Mouse (Mus musculus) neural tube, embryonic 14.5 days (tissue): ENCODE data around the gene Dst. TPM values are rescaled to one million over a fixed set of nuclear protein-coding genes. Genes with fewer than 3 reads are reported as not detected.

Experiments used
- ATAC-seq: fragments of 200-750 bp; cut with Nextera tagmentation; 2 replicates; pipeline ENCODE4 v1.8.0; 2017; ENCODE audit warnings: low read depth, mild to moderate bottlenecking, moderate TSS enrichment, moderate library complexity
- H3K27ac ChIP-seq: fragments of 300-500 bp; sonication (generic); 2 replicates; pipeline ENCODE4 v1.5.1; 2014; ENCODE audit warnings: low read depth, mild to moderate bottlenecking, control low read depth, low read length, moderate library complexity, mixed read lengths
- H3K27me3 ChIP-seq: fragments of 300-500 bp; sonication (generic); 2 replicates; pipeline ENCODE4 v1.6.1; 2014; ENCODE audit warnings: low read length; ENCODE audit not compliant: control insufficient read depth, insufficient read depth
- H3K36me3 ChIP-seq: fragments of 300-500 bp; sonication (generic); 2 replicates; pipeline ENCODE4 v1.6.1; 2014; ENCODE audit warnings: low read length, mixed read lengths; ENCODE audit not compliant: control insufficient read depth, insufficient read depth
- H3K4me1 ChIP-seq: fragments of 300-500 bp; sonication (generic); 2 replicates; pipeline ENCODE4 v1.6.1; 2014; ENCODE audit warnings: low read length; ENCODE audit not compliant: control insufficient read depth, insufficient read depth
- H3K4me2 ChIP-seq: fragments of 300-500 bp; sonication (generic); 2 replicates; pipeline ENCODE4 v1.6.1; 2014; ENCODE audit warnings: mild to moderate bottlenecking, low read depth, low read length, control low read depth
- H3K4me3 ChIP-seq: fragments of 300-500 bp; sonication (generic); 2 replicates; pipeline ENCODE4 v1.5.1; 2014; ENCODE audit warnings: low read depth, low read length, control low read depth, mixed read lengths
- H3K9ac ChIP-seq: fragments of 300-500 bp; sonication (generic); replicated peaks from 2 replicates; pipeline ENCODE4 v1.6.1; 2014; ENCODE audit warnings: low read depth, mild to moderate bottlenecking, control low read depth, low read length, mixed read lengths
- H3K9me3 ChIP-seq: fragments of 300-500 bp; sonication (generic); 2 replicates; pipeline ENCODE4 v1.6.1; 2016; ENCODE audit warnings: low read length; ENCODE audit not compliant: control insufficient read depth
- WGBS: fragments of 180-500 bp; shearing (Covaris S2); extraction: QIAGEN DNeasy Blood & Tissue Kit; methylation state at CpG from one replicate; pipeline ENCODE4 v1.1.7; 2014; 5-methylcytosine and 5-hydroxymethylcytosine counted together
- polyA plus RNA-seq: library from polyadenylated mRNA; unstranded; fragments of >200 nt; fragmentation: Nextera tagmentation; extraction: Ambion mirVana; gene quantifications from 2 replicates; pipeline ENCODE4 v1.2.1, GENCODE M21; 2014

The Dst gene
- polyA plus RNA-seq, 1 experiment from 2014 or later, result 66.8 TPM

DNA sequence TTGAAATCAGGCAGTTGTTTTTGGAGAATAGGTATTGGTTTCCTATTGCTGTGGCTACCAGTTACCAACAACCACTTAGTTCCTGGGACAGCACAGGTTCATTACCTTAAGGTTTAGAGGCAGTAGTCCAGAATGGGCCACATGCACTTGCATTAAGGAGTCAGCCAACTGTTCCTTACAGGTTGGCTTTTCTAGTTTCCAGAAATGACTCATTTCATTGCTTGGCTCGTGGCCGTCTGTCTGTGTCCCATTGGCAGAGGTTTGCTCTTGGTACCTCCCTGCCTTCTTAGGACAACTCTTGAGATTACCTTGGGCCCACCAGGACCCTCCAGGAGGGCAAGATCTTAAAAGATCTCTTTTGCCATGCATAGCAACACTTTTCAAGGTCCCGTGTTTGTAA, 125.9 kb downstream of the Dst start:
- ATAC-seq, result no peak
- Histone ChIP-seq H3K27me3 (no peaks in the 10 kb centered on the region), H3K4me1 (no peaks in the 10 kb centered on the region), H3K36me3 (no peaks in the 10 kb centered on the region), H3K9ac (no peak overlapping the region), H3K9me3 (no peaks in the 10 kb centered on the region), H3K4me3 (no peak overlapping the region), H3K4me2 (no peak overlapping the region), H3K27ac (no peak overlapping the region)
- WGBS, result 93% methylated on average over 3 of the region's 3 CpGs

DNA sequence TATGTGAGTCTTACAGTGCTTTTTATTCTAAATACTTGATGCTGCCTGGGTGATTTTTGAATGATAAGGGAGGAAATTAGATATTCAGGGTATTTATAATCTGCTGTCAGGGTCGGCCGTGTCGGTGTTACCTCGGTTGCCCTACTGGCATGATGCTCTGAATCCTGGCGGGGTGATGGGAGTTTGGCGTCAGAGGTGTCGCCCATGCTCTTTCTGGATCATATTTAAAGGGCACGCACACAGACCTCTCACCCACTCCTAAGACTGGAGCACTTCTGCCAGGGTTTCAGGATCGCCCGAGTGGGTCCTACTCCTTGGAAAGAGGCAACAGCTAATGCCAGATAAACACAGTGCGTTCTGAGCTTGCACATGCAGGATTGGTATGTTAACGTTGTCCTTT, 128.1 kb downstream of the Dst start:
- H3K27me3 ChIP-seq, result no peaks in the 10 kb centered on the region
- WGBS, result 93% methylated on average over 12 of the region's 12 CpGs
- H3K36me3 ChIP-seq, result no peaks in the 10 kb centered on the region
- H3K27ac ChIP-seq, result no peak overlapping the region
- no peak overlapping the region for H3K4me3 ChIP-seq
- no peak overlapping the region for H3K9ac ChIP-seq
- no peaks in the 10 kb centered on the region for H3K9me3 ChIP-seq
- no peak overlapping the region for H3K4me2 ChIP-seq
- no peak for ATAC-seq
- no peaks in the 10 kb centered on the region for H3K4me1 ChIP-seq

DNA sequence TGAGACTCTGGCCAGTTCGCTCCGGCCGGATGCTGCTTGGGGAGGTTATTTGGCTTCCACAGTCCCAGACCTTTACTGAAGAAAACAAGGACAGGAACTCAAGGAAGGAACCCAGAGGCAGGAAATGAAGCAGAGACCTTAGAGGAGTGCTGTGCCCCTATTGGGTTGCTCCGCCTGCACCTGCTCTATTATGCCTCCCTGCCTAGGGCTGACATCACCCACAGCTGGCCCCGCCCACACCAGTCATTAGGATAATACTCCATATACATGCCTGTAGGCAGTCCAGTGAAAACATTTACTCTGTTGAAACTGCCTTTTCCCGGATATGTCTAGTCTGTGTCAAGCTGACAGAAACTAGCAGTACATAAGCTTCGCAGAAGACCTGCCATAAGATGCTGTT, 130.5 kb downstream of the Dst start:
- H3K27me3 ChIP-seq, result no peaks in the 10 kb centered on the region
- 90% methylated on average over 7 of the region's 7 CpGs for WGBS
- no peaks in the 10 kb centered on the region for H3K4me1 ChIP-seq
- no peak overlapping the region for H3K4me3 ChIP-seq
- no peak overlapping the region for H3K4me2 ChIP-seq
- ATAC-seq, result no peak
- no peaks in the 10 kb centered on the region for H3K36me3 ChIP-seq
- no peak overlapping the region for H3K27ac ChIP-seq
- H3K9me3 ChIP-seq, result no peaks in the 10 kb centered on the region
- H3K9ac ChIP-seq, result no peak overlapping the region

DNA sequence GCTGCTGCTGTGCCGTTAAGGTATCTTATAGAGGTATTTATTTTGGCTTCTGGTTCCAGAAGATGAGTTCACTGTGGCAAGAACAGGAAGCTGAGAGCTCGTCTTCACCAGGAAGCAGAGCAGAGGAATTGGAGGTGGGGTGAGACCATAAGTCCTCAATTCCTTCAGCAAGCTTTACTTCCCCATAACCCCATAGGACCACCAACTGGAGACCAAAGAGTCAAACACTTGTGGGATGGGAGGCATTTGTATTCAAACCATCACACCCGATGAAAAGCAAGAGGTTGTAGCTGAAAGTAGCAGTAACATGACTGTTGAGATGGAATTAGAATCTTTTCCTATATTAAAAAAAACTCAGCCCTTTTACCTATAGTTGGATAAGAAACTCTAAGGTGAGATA, 132.0 kb downstream of the Dst start:
- Histone ChIP-seq H3K4me1 (no peaks in the 10 kb centered on the region), H3K9me3 (no peaks in the 10 kb centered on the region), H3K27me3 (no peaks in the 10 kb centered on the region), H3K36me3 (no peaks in the 10 kb centered on the region), H3K9ac (no peak overlapping the region), H3K4me2 (no peak overlapping the region), H3K4me3 (no peak overlapping the region), H3K27ac (no peak overlapping the region)
- 63% methylated on average over 3 of the region's 3 CpGs for WGBS
- ATAC-seq, result no peak

DNA sequence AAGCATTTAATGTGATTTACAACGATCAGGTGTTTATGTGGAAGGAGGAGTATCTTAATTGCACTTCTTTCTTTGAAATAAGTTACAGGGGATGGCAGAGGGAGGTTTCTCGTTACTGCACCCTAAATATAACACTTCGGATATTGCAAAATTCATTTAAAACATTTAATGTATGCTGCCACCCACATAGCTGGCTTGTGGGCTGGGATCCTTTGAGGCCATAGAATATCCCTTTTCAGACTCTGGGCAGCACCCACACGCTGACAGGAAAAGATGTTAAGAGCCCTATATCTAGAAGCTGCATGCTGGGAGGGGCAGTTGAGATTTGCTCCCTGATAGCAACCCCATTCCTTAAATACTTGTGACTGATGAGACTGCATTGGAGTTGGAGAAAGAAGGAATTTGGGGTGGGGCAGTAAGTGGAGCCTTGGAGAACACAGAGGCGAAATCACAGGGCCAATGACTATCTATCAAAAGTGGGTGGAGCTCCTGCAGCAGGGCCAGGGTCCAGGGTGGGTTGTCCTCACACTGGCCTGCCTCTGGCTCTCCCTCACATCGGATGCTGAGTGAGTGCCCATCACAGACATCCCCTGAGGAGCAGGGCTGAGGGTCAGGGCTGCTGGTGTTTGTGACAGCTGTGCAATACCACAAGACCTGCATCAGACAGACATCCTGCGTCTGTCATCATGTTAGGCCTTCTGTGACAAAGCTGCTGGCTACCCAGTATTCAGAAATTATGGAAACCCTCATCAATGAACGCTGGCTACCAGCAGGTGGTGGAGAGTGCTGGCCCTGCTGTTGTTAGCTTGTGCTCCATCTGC, 133.1 kb downstream of the Dst start:
- Histone ChIP-seq H3K9me3 (no peaks in the 10 kb centered on the region), H3K4me1 (no peaks in the 10 kb centered on the region), H3K27me3 (no peaks in the 10 kb centered on the region), H3K9ac (no peak overlapping the region), H3K36me3 (no peaks in the 10 kb centered on the region), H3K4me3 (no peak overlapping the region), H3K27ac (no peak overlapping the region), H3K4me2 (no peak overlapping the region)
- 31% methylated on average over 8 of the region's 8 CpGs for WGBS
- peak; percentile 53; the same call in 1 of the 2 replicates for ATAC-seq

DNA sequence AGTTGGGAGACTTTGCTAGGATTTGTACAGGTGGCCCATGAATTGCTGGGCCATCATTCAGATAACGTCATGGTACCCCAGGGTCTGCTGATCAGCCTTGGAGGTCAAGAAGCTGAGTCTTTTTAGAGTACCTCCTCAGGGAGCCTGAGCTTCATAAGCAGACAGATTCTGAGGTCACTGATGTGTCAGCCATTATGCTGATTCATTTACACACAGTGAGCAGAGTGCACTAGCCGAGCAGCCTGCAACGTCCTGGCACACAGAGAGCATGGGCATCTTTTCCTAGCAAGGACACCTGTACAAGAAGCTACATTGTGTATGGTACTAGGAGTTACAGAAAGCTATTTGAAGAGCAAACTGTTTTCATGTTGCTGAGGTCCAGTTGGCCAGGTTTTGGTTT, 134.3 kb downstream of the Dst start:
- no peak for ATAC-seq
- 0 out of 2 replicates have a peak, but pooled peaks cover 4% of the 10 kb centered on the region for H3K4me1 ChIP-seq
- H3K4me3 ChIP-seq, result no peak overlapping the region
- no peaks in the 10 kb centered on the region for H3K27me3 ChIP-seq
- no peak overlapping the region for H3K27ac ChIP-seq
- H3K9me3 ChIP-seq, result no peaks in the 10 kb centered on the region
- 18% methylated on average over 3 of the region's 3 CpGs for WGBS
- no peak overlapping the region for H3K9ac ChIP-seq
- no peaks in the 10 kb centered on the region for H3K36me3 ChIP-seq
- no peak overlapping the region for H3K4me2 ChIP-seq

DNA sequence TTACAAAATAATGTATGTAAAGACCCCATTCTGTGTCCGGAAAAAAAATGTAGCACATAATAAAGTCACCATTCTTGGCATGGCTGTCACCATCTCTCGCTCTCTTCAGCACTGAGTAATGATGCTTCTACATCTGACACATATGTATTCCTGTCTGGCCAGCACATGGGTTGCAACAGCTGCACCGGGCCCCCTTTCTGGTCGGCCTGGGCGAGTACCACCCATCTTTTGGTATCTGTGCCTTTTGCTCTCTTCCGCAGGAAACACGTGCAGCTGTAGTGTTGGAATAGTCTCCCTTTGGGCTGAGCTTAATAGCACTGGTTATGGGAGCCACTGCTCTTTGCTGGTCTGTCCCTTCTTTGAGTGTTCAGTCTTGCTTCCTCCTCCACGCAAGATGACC, 135.3 kb downstream of the Dst start:
- no peak overlapping the region for H3K27ac ChIP-seq
- ATAC-seq, result no peak
- no peaks in the 10 kb centered on the region for H3K27me3 ChIP-seq
- 0 out of 2 replicates have a peak, but pooled peaks cover 5% of the 10 kb centered on the region for H3K4me1 ChIP-seq
- H3K36me3 ChIP-seq, result no peaks in the 10 kb centered on the region
- H3K9me3 ChIP-seq, result no peaks in the 10 kb centered on the region
- no peak overlapping the region for H3K4me3 ChIP-seq
- 76% methylated on average over 8 of the region's 8 CpGs for WGBS
- no peak overlapping the region for H3K9ac ChIP-seq
- H3K4me2 ChIP-seq, result no peak overlapping the region

DNA sequence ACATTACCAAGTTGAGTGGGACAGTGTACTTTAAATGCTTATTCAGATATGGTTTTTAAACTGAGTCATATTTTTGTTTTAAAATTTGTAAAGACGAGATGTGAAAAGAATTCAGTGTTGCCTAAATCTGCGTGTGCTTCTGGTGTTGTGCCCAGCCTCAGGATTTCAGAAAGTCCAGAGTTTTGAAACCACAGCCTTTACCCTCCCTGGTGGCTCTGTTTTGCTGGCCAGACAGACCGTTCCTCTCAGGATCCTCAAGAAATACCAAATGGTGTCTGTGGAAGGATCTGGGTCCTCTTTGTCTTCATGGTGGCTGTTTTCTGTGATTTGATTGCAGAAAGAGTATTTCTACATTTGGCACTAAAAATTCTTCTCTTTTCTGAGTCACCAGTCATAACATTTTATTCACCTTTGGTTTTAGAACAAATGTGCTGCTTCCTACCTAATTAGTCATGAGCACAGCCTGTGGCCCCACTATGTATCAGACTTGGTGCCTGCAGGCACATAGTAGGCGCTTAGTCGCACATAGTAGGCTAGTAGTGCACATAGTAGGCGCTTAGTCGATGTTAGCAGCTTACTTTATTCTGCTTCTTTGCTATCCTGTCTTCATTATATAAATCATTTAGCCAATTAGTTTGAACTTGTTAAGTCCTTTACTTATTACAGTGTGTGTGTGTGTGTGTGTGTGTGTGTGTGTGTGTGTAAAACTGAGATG, 136.0 kb downstream of the Dst start:
- Histone ChIP-seq H3K4me3 (no peak overlapping the region), H3K36me3 (no peaks in the 10 kb centered on the region), H3K27ac (no peak overlapping the region), H3K4me1 (0 out of 2 replicates have a peak, but pooled peaks cover 5% of the 10 kb centered on the region), H3K27me3 (no peaks in the 10 kb centered on the region), H3K9me3 (no peaks in the 10 kb centered on the region), H3K9ac (no peak overlapping the region), H3K4me2 (no peak overlapping the region)
- WGBS, result 91% methylated on average over 7 of the region's 7 CpGs
- no peak for ATAC-seq

DNA sequence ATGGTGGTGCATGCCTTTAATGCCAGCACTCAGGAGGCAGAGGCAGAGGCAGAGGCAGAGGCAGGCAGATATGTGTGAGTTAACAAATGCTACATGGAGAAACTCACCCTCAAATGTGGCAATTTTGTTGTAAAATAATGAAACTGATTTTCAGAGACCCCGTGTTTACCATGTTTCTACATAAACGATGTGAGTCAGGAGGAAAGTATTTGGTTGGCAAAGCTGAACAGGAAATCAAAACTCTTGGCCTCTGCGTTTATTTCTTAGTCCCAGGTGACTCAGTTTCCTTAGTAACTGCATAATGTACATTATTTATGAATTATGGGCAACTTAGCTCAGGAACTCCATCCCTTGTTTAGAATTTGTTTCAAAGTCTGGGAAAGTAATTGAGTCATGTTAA, 136.7 kb downstream of the Dst start:
- Histone ChIP-seq H3K9ac (no peak overlapping the region), H3K4me1 (0 out of 2 replicates have a peak, but pooled peaks cover 5% of the 10 kb centered on the region), H3K9me3 (no peaks in the 10 kb centered on the region), H3K4me2 (no peak overlapping the region), H3K27ac (no peak overlapping the region), H3K36me3 (no peaks in the 10 kb centered on the region), H3K27me3 (no peaks in the 10 kb centered on the region), H3K4me3 (no peak overlapping the region)
- no peak for ATAC-seq
- 68% methylated on average over 3 of the region's 3 CpGs for WGBS
